ENCODE assay signal across 12 mouse cellular contexts in the genomic region with DNA sequence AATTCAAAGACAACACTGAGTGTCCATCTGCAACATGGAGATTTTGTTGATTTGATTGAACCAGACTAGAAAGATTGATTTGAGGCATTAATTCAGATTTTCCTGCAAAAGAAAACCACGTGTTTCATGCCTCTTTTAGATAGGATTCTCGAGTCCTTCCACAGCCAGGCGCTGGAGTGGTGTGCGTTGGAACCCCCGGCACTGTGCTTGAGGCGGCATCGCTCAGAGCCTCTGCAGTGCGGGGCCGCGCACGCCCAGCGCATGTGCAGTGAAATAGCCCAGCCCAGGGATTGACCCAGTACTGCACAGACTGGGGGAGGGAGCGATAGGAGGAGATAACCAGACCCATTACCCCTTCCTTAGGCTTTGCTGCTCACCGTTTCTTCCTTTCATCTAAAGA. TPM values are rescaled to one million over a fixed set of nuclear protein-coding genes. Genes with fewer than 3 reads are reported as not detected.
DNase-seq lines count a peak whose midpoint lies in the region; ATAC-seq and TF ChIP-seq lines count a peak whose summit lies in the region.
"Had no signal": no experiment of that assay in that cellular context is flagged by ENCODE, and none has a peak within 500 bp of the region (broad histone marks: within the 10 kb centered on the region; RNA-seq: fewer than 3 reads in every experiment).

No protein-coding gene starts in this region.

- H3K4me2 ChIP-seq in hindbrain, embryonic 14.5 days (replicated peaks): peak overlapping the region; percentile 51
- H3K4me2 ChIP-seq in limb, embryonic 13.5 days (replicated peaks): peak overlapping the region; percentile 72

- no peak overlapping the region for H3K9ac ChIP-seq in hindbrain, embryonic 14.5 days
- 0 out of 2 replicates have a peak overlapping the region, but pooled peaks have one; percentile 4 for H3K9ac ChIP-seq in limb, embryonic 13.5 days

- peak overlapping the region; percentile 6 for H3K4me3 ChIP-seq in kidney, adult 2 months (ENCODE audit: insufficient read depth, low read depth, low read length)
- peak overlapping the region; percentile 31; the same call in 1 of the 2 replicates for H3K4me3 ChIP-seq in hindbrain, embryonic 14.5 days (replicated peaks; ENCODE audit: low read length)
- peak overlapping the region; percentile 11; the same call in 1 of the 2 replicates for H3K4me3 ChIP-seq in limb, embryonic 13.5 days
- no peak overlapping the region for H3K4me3 ChIP-seq in left cerebral cortex, adult 2 months

- H3K4me1 ChIP-seq in kidney, adult 2 months (ENCODE audit: control insufficient read depth, insufficient read depth, low read length): peaks cover 8% of the 10 kb centered on the region; the same call in 1 of the 2 replicates
- no peaks in the 10 kb centered on the region; the same call in 1 of the 2 replicates for H3K4me1 ChIP-seq in hindbrain, embryonic 14.5 days (replicated peaks; ENCODE audit: control insufficient read depth, insufficient read depth, low read length)
- peaks cover 27% of the 10 kb centered on the region for H3K4me1 ChIP-seq in limb, embryonic 13.5 days

- WGBS in kidney, adult 2 months: 20% methylated on average over 14 of the region's 14 CpGs
- WGBS in hindbrain, embryonic 14.5 days: under 1% methylated on average over 14 of the region's 14 CpGs
- under 1% methylated on average over 14 of the region's 14 CpGs for WGBS in limb, embryonic 13.5 days

- no peaks in the 10 kb centered on the region for H3K9me3 ChIP-seq in hindbrain, embryonic 14.5 days (ENCODE audit: control insufficient read depth, low read length)
- no peaks in the 10 kb centered on the region for H3K9me3 ChIP-seq in limb, embryonic 13.5 days

- peak overlapping the region; percentile 79 for H3K27ac ChIP-seq in kidney, adult 2 months (ENCODE audit: insufficient read depth, low read depth, low read length)
- H3K27ac ChIP-seq in hindbrain, embryonic 14.5 days: no peak overlapping the region
- no peak overlapping the region for H3K27ac ChIP-seq in limb, embryonic 13.5 days
- no peak overlapping the region for H3K27ac ChIP-seq in left cerebral cortex, adult 2 months
- H3K27ac ChIP-seq: macrophage had no signal

- intact Hi-C loops in left cerebral cortex, adult 2 months (cut with DNase I): loop anchor here (1.0 to 5.0 kb wide), 4 partner anchors 58 to 597 kb away; a partner anchor contains a TSS

- H3K36me3 ChIP-seq in kidney, adult 2 months (ENCODE audit: control insufficient read depth, insufficient read depth, low read length): no peaks in the 10 kb centered on the region
- no peaks in the 10 kb centered on the region for H3K36me3 ChIP-seq in hindbrain, embryonic 14.5 days (replicated peaks; ENCODE audit: control insufficient read depth, insufficient read depth)
- H3K36me3 ChIP-seq in limb, embryonic 13.5 days: no peaks in the 10 kb centered on the region

- TF ChIP-seq POLR2A in kidney, adult 2 months (IDR thresholded peaks at IDR 0.05; ENCODE audit: low read depth, low read length): peak; percentile 22

- ATAC-seq in hindbrain, embryonic 14.5 days (ENCODE audit: low FRiP score): 0 out of 2 replicates have a peak, but pooled peaks have one; percentile 38
- ATAC-seq in limb, embryonic 13.5 days (ENCODE audit: low FRiP score, low read depth): no peak

- DNase-seq in kidney, adult 2 months: no peak
- DNase-seq in kidney, adult 11 months: no peak
- DNase-seq in adrenal gland, adult 8-10 months: peak; percentile 45
- DNase-seq in hindbrain, embryonic 14.5 days (ENCODE audit: low spot score): no peak
- DNase-seq in right cerebral cortex, postnatal 14 days: no peak
- no peak for DNase-seq in left cerebral cortex, adult 2 months (ENCODE audit: extremely low spot score in 1 of 2, low spot score in 2 of 2)
- DNase-seq in gastrocnemius, postnatal 10 days: no peak
- DNase-seq: cerebellum, postnatal 36 days; heart, postnatal 14 days had no signal

- TF ChIP-seq CTCF in kidney, adult 2 months (conservative IDR thresholded peaks at IDR 0.05; ENCODE audit: insufficient read depth, insufficient read length, low read depth, low read length): no peak
- TF ChIP-seq CTCF in left cerebral cortex, adult 2 months (IDR thresholded peaks at IDR 0.05): no peak

- no peaks in the 10 kb centered on the region for H3K27me3 ChIP-seq in kidney, adult 2 months (replicated peaks; ENCODE audit: control insufficient read depth, insufficient read depth, low read length)
- H3K27me3 ChIP-seq in hindbrain, embryonic 14.5 days (ENCODE audit: control insufficient read depth, insufficient read depth, low read length): peaks cover 97% of the 10 kb centered on the region
- H3K27me3 ChIP-seq in limb, embryonic 13.5 days: peaks cover 97% of the 10 kb centered on the region

RNA-seq across cellular contexts. Expression of a gene that starts 3.2 kb away (rescaled TPM):
- polyA plus RNA-seq in kidney, adult 2 months (2012; rRNA removed): 20.3 and 31.4 TPM in 2 replicates
- 10 to 100 TPM; 16.8 to 37.2 (median 31.3) TPM for total RNA-seq in adrenal gland, adult 8-10 months (2022)
- polyA plus RNA-seq in hindbrain, embryonic 14.5 days (2014; fragmentation: Nextera tagmentation; extraction: Ambion mirVana): 3.1 and 4.3 TPM in 2 replicates
- polyA plus RNA-seq in limb, embryonic 13.5 days (2015; fragmentation: Nextera tagmentation; extraction: Ambion mirVana): 0.32 and 0.55 TPM in 2 replicates
- not detected for total RNA-seq in left cerebral cortex, adult 2 months (2021)
- 1 to 10 TPM; 2.1 to 4.8 TPM for total RNA-seq in gastrocnemius, postnatal 10 days (2021)
- total RNA-seq: left cerebral cortex, postnatal 14 days had no signal
- polyA plus RNA-seq: macrophage had no signal

RNA-seq across cellular contexts. Expression of a gene that starts 3.2 kb away (rescaled TPM):
- 10.2 and 10.7 TPM in 2 replicates for polyA plus RNA-seq in kidney, adult 2 months (2012; rRNA removed)
- total RNA-seq in adrenal gland, adult 8-10 months (2022): 1 to 10 TPM in 3 of 4 experiments, under 1 TPM in 1; 0.73 to 1.9 (median 1.5) TPM
- 44.9 and 55.1 TPM in 2 replicates for polyA plus RNA-seq in hindbrain, embryonic 14.5 days (2014; fragmentation: Nextera tagmentation; extraction: Ambion mirVana)
- 0.84 and 0.88 TPM in 2 replicates for polyA plus RNA-seq in limb, embryonic 13.5 days (2015; fragmentation: Nextera tagmentation; extraction: Ambion mirVana)
- total RNA-seq in left cerebral cortex, adult 2 months (2021): not detected
- total RNA-seq in gastrocnemius, postnatal 10 days (2021): under 1 TPM in 1 of 2 experiments, not detected in 1; 0.26 TPM
- total RNA-seq: heart, postnatal 14 days; left cerebral cortex, postnatal 14 days had no signal
- polyA plus RNA-seq: macrophage had no signal

RNA-seq across cellular contexts. Expression of a gene that starts 10.5 kb away (rescaled TPM):
- 45.8 and 46.2 TPM in 2 replicates for polyA plus RNA-seq in kidney, adult 2 months (2012; rRNA removed)
- total RNA-seq in adrenal gland, adult 8-10 months (2022): 10 to 100 TPM; 33.3 to 45.8 (median 36.6) TPM
- polyA plus RNA-seq in hindbrain, embryonic 14.5 days (2014; fragmentation: Nextera tagmentation; extraction: Ambion mirVana): 2.1 and 3.3 TPM in 2 replicates
- 7.3 and 7.5 TPM in 2 replicates for polyA plus RNA-seq in limb, embryonic 13.5 days (2015; fragmentation: Nextera tagmentation; extraction: Ambion mirVana)
- total RNA-seq in left cerebral cortex, adult 2 months (2021): not detected
- 10 to 100 TPM; 38.3 to 46.1 TPM for total RNA-seq in gastrocnemius, postnatal 10 days (2021)
- total RNA-seq: left cerebral cortex, postnatal 14 days had no signal
- polyA plus RNA-seq: macrophage had no signal

RNA-seq across cellular contexts. Expression of a gene that starts 11.6 kb away (rescaled TPM):
- 5.5 and 7.8 TPM in 2 replicates for polyA plus RNA-seq in kidney, adult 2 months (2012; rRNA removed)
- total RNA-seq in adrenal gland, adult 8-10 months (2022): 1 to 10 TPM; 1.3 to 3.6 (median 3.2) TPM
- 0.82 and 1.3 TPM in 2 replicates for polyA plus RNA-seq in hindbrain, embryonic 14.5 days (2014; fragmentation: Nextera tagmentation; extraction: Ambion mirVana)
- polyA plus RNA-seq in limb, embryonic 13.5 days (2015; fragmentation: Nextera tagmentation; extraction: Ambion mirVana): 0.08 and 0.26 TPM in 2 replicates
- total RNA-seq in left cerebral cortex, adult 2 months (2021): not detected
- under 1 TPM; 0.21 to 0.43 TPM for total RNA-seq in gastrocnemius, postnatal 10 days (2021)
- total RNA-seq: left cerebral cortex, postnatal 14 days had no signal
- polyA plus RNA-seq: macrophage had no signal

RNA-seq across cellular contexts. Expression of a gene that starts 17.4 kb away (rescaled TPM):
- 23.9 and 26.0 TPM in 2 replicates for polyA plus RNA-seq in kidney, adult 2 months (2012; rRNA removed)
- total RNA-seq in adrenal gland, adult 8-10 months (2022): 1 to 10 TPM; 6.5 to 9.2 (median 7.0) TPM
- polyA plus RNA-seq in hindbrain, embryonic 14.5 days (2014; fragmentation: Nextera tagmentation; extraction: Ambion mirVana): 0.09 TPM in 1 of 2 replicates, not detected in the other
- 10.7 and 10.9 TPM in 2 replicates for polyA plus RNA-seq in limb, embryonic 13.5 days (2015; fragmentation: Nextera tagmentation; extraction: Ambion mirVana)
- not detected for total RNA-seq in left cerebral cortex, adult 2 months (2021)
- total RNA-seq in gastrocnemius, postnatal 10 days (2021): 10 to 100 TPM; 12.6 to 16.1 TPM
- total RNA-seq: left cerebral cortex, postnatal 14 days had no signal
- polyA plus RNA-seq: macrophage had no signal

Comparison
In these comparisons a context has a peak if more than half of its experiments do, and no peak if none do; other contexts are left out.
1. RNA of a gene that starts 10.5 kb away (total RNA-seq): 38.3 to 46.1 TPM in gastrocnemius, postnatal 10 days and 33.3 to 45.8 TPM in adrenal gland, adult 8-10 months; not detected in left cerebral cortex, adult 2 months; every median in the first group is over 10 times any median in the second.